Mouse (Mus musculus) hindbrain, embryonic 11.5 days (tissue): ENCODE data around the gene Slit3. TPM values are rescaled to one million over a fixed set of nuclear protein-coding genes. Genes with fewer than 3 reads are reported as not detected.

Experiments
- ATAC-seq: fragments of 200-750 bp; cut with Nextera tagmentation; 2 replicates; pipeline ENCODE4 v1.8.0; 2017; ENCODE audit warnings: mild to moderate bottlenecking, moderate TSS enrichment, moderate library complexity; ENCODE audit not compliant: low FRiP score
- DNase-seq: peaks from one replicate; pipeline ENCODE4 v3.0.0-alpha.2; 2015; ENCODE audit warnings: low spot score
- H3K27ac ChIP-seq: fragments of 300-500 bp; sonication (generic); 2 replicates; pipeline ENCODE4 v1.5.1; 2014; ENCODE audit warnings: mild to moderate bottlenecking, low read depth, low read length
- H3K27me3 ChIP-seq: fragments of 300-500 bp; sonication (generic); 2 replicates; pipeline ENCODE4 v1.6.1; 2014; ENCODE audit warnings: mild to moderate bottlenecking, low read length, moderate library complexity, mixed read lengths; ENCODE audit not compliant: control insufficient read depth, insufficient read depth
- H3K36me3 ChIP-seq: fragments of 300-500 bp; sonication (generic); 2 replicates; pipeline ENCODE4 v1.6.1; 2014; ENCODE audit warnings: mild to moderate bottlenecking, low read length, moderate library complexity, mixed read lengths; ENCODE audit not compliant: control insufficient read depth, insufficient read depth
- H3K4me1 ChIP-seq: fragments of 300-500 bp; sonication (generic); replicated peaks from 2 replicates; pipeline ENCODE4 v1.6.1; 2014; ENCODE audit warnings: low read length, mixed read lengths; ENCODE audit not compliant: control insufficient read depth, insufficient read depth
- H3K4me2 ChIP-seq: fragments of 300-500 bp; sonication (generic); replicated peaks from 2 replicates; pipeline ENCODE4 v1.6.1; 2014; ENCODE audit warnings: mild to moderate bottlenecking, low read depth, low read length
- H3K4me3 ChIP-seq: fragments of 300-500 bp; sonication (generic); 2 replicates; pipeline ENCODE4 v1.5.1; 2014; ENCODE audit warnings: low read depth, low read length
- H3K9ac ChIP-seq: fragments of 300-500 bp; sonication (generic); 2 replicates; pipeline ENCODE4 v1.6.1; 2014; ENCODE audit warnings: low read depth, low read length
- H3K9me3 ChIP-seq: fragments of 300-500 bp; sonication (generic); 2 replicates; pipeline ENCODE4 v1.6.1; 2016; ENCODE audit warnings: low read length; ENCODE audit not compliant: control insufficient read depth
- WGBS: fragments of 180-500 bp; shearing (Covaris S2); extraction: QIAGEN DNeasy Blood & Tissue Kit; methylation state at CpG from one replicate; pipeline ENCODE4 v1.1.7; 2014; 5-methylcytosine and 5-hydroxymethylcytosine counted together
- polyA plus RNA-seq: library from polyadenylated mRNA; unstranded; fragments of >200 nt; fragmentation: Nextera tagmentation; extraction: Ambion mirVana; gene quantifications from 2 replicates; pipeline ENCODE4 v1.2.1, GENCODE M21; 2014

The Slit3 gene
- polyA plus RNA-seq, 1 experiment from 2014 or later = 39.3 TPM

DNA sequence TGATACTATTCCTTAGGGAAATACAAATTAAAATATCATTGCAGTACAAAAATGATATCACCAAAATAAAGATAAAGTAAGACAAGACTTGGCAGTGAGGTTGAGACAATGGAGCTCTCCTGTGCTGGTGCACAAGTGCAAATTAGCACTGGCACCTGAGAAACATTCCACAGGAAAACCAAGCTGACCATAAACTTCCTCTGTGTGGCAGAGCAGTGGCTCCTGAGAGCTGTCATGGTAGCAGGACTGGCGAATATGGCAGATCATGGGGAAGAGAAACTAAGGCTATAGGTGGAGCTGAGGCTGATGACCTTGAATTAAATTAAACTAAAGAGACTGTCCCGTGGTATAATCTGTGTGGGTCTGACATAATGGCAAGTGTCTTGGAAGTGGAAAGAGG is 33.6 kb upstream of the Slit3 start:
- Histone ChIP-seq H3K27me3 (no peaks in the 10 kb centered on the region), H3K4me2 (no peak overlapping the region), H3K4me1 (no peaks in the 10 kb centered on the region), H3K36me3 (no peaks in the 10 kb centered on the region), H3K9ac (no peak overlapping the region), H3K4me3 (no peak overlapping the region), H3K9me3 (no peaks in the 10 kb centered on the region), H3K27ac (no peak overlapping the region)
- WGBS = 90% methylated on average over 2 of the region's 2 CpGs
- DNase-seq (no peak), ATAC-seq (no peak)

GRCm38 (mm10) chr11:35088136-35088535 is 32.9 kb upstream of the Slit3 start:
- no peaks in the 10 kb centered on the region for H3K4me1 ChIP-seq
- no peak overlapping the region for H3K9ac ChIP-seq
- no peak overlapping the region for H3K4me2 ChIP-seq
- H3K4me3 ChIP-seq = no peak overlapping the region
- no peaks in the 10 kb centered on the region for H3K36me3 ChIP-seq
- DNase-seq (no peak), ATAC-seq (no peak)
- no peaks in the 10 kb centered on the region for H3K27me3 ChIP-seq
- no peaks in the 10 kb centered on the region for H3K9me3 ChIP-seq
- WGBS = 75% methylated on average over 1 of the region's 1 CpGs
- H3K27ac ChIP-seq = no peak overlapping the region

- Histone ChIP-seq H3K4me1 (no peaks in the 10 kb centered on the region), H3K4me2 (no peak overlapping the region), H3K4me3 (no peak overlapping the region), H3K27ac (no peak overlapping the region), H3K9me3 (no peaks in the 10 kb centered on the region), H3K27me3 (no peaks in the 10 kb centered on the region), H3K9ac (no peak overlapping the region), H3K36me3 (no peaks in the 10 kb centered on the region)
- DNase-seq (no peak), ATAC-seq (no peak)
- WGBS = 93% methylated on average over 13 of the region's 13 CpGs
These were observed 30.2 kb upstream of the Slit3 start for GRCm38 (mm10) chr11:35090629-35091335.

- DNase-seq (no peak), ATAC-seq (no peak)
- 74% methylated on average over 5 of the region's 5 CpGs for WGBS
- Histone ChIP-seq H3K4me2 (no peak overlapping the region), H3K4me3 (no peak overlapping the region), H3K27ac (no peak overlapping the region), H3K36me3 (no peaks in the 10 kb centered on the region), H3K27me3 (no peaks in the 10 kb centered on the region), H3K4me1 (no peaks in the 10 kb centered on the region), H3K9me3 (no peaks in the 10 kb centered on the region), H3K9ac (no peak overlapping the region)
These were observed 24.5 kb upstream of the Slit3 start for GRCm38 (mm10) chr11:35096538-35096937.

GRCm38 (mm10) chr11:35109781-35110180 is 11.2 kb upstream of the Slit3 start:
- DNase-seq (no peak), ATAC-seq (no peak)
- Histone ChIP-seq H3K4me2 (no peak overlapping the region), H3K27me3 (no peaks in the 10 kb centered on the region), H3K4me1 (no peaks in the 10 kb centered on the region), H3K9me3 (no peaks in the 10 kb centered on the region), H3K36me3 (no peaks in the 10 kb centered on the region), H3K9ac (no peak overlapping the region), H3K4me3 (no peak overlapping the region), H3K27ac (no peak overlapping the region)
- WGBS = 71% methylated on average over 4 of the region's 4 CpGs

DNA sequence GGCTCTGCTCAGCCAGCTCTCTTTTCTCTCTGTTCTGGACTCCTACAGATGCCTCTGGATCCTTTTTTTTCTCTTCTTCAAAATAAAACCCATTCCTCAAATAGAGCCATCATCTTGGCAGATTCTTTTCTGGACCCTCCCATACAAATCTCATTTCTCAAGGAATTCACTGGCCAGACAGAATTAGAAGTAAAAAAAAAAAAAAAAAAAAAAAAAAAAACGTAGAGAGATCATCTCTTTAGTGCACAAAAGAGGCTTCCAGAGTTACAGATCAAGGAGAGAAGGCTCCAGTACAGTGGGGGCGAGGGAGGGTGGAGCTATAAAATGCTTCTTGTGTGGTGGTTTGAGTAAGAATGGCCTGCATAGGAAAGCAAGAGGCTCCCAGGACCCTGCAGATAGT is 10.2 kb upstream of the Slit3 start:
- 44% methylated on average over 2 of the region's 2 CpGs for WGBS
- Histone ChIP-seq H3K9ac (no peak overlapping the region), H3K4me1 (no peaks in the 10 kb centered on the region)

GRCm38 (mm10) chr11:35113290-35113689 is 7.7 kb upstream of the Slit3 start:
- H3K27ac ChIP-seq = no peak overlapping the region

More for the DNA sequence above, 10.2 kb upstream of the Slit3 start:
- Histone ChIP-seq H3K9me3 (no peaks in the 10 kb centered on the region), H3K27me3 (no peaks in the 10 kb centered on the region), H3K36me3 (no peaks in the 10 kb centered on the region), H3K4me2 (no peak overlapping the region), H3K27ac (no peak overlapping the region), H3K4me3 (no peak overlapping the region)
- ATAC-seq = no peak
- no peak for DNase-seq

GRCm38 (mm10) chr11:35116436-35116835 is 4.6 kb upstream of the Slit3 start:
- Histone ChIP-seq H3K27me3 (peaks cover 13% of the 10 kb centered on the region), H3K9ac (no peak overlapping the region), H3K4me1 (0 out of 2 replicates have a peak, but pooled peaks cover 2% of the 10 kb centered on the region), H3K9me3 (no peaks in the 10 kb centered on the region), H3K36me3 (no peaks in the 10 kb centered on the region), H3K4me3 (no peak overlapping the region), H3K4me2 (no peak overlapping the region), H3K27ac (no peak overlapping the region)
- WGBS = 58% methylated on average over 3 of the region's 3 CpGs
- no peak for DNase-seq
- ATAC-seq = no peak

More at GRCm38 (mm10) chr11:35113290-35113689, 7.7 kb upstream of the Slit3 start:
- H3K4me2 ChIP-seq = no peak overlapping the region
- H3K9ac ChIP-seq = no peak overlapping the region
- WGBS = 61% methylated on average over 1 of the region's 1 CpGs
- DNase-seq = no peak
- no peak for ATAC-seq
- no peaks in the 10 kb centered on the region for H3K9me3 ChIP-seq
- no peaks in the 10 kb centered on the region for H3K36me3 ChIP-seq
- no peak overlapping the region for H3K4me3 ChIP-seq
- no peaks in the 10 kb centered on the region for H3K4me1 ChIP-seq
- H3K27me3 ChIP-seq = no peaks in the 10 kb centered on the region

DNA sequence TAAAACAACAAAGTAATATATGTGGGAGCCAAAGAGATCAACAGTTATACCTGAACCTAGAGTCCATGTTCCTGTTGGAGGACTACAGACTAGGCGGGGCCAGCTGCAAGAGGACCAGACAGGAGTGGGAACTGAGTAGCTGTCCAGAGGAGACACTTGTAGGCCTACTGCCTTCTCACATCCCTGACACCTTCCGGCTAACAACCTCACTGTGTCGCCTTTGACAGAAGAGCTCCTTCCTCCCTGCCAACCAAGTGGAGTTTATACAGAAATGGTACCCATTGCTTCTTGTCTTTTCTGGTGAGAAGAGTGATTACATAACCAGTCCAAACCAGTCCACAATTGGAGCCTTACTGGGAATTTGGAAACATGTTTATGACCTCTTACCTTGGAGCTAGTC is 3.2 kb upstream of the Slit3 start:
- WGBS = 87% methylated on average over 3 of the region's 3 CpGs
- H3K36me3 ChIP-seq = no peaks in the 10 kb centered on the region
- H3K4me2 ChIP-seq = no peak overlapping the region
- DNase-seq (no peak), ATAC-seq (no peak)
- no peaks in the 10 kb centered on the region for H3K9me3 ChIP-seq
- no peak overlapping the region for H3K9ac ChIP-seq
- peaks cover 20% of the 10 kb centered on the region for H3K27me3 ChIP-seq
- no peak overlapping the region for H3K27ac ChIP-seq
- H3K4me1 ChIP-seq = peaks cover 6% of the 10 kb centered on the region; the same call in 1 of the 2 replicates
- H3K4me3 ChIP-seq = no peak overlapping the region
